ENCODE assay signal across 22 mouse cellular contexts in the genomic region with DNA sequence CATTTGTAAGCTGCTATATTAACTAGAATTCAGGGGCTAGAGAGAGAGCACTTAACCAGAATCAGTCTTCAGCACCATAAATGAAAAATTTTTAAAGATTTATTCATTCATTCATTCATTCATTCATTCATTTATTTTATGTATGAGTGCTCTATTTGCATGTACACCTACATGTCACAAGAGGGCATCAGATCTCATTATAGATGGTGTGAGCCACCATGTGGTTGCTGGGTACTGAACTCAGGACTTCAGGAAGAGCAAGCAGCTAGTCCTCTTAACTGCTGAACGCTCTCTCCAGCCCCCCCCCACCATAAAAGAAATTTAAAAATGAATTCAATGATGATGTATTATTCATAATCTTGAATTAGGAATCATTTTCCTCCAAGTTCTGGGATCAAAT. TPM values are rescaled to one million over a fixed set of nuclear protein-coding genes. Genes with fewer than 3 reads are reported as not detected.
DNase-seq lines count a peak whose midpoint lies in the region; ATAC-seq and TF ChIP-seq lines count a peak whose summit lies in the region.
"Had no signal": no experiment of that assay in that cellular context is flagged by ENCODE, and none has a peak within 500 bp of the region (broad histone marks: within the 10 kb centered on the region; RNA-seq: fewer than 3 reads in every experiment).

No protein-coding gene starts in this region.

- intact Hi-C loops in heart, adult 2 months (cut with DNase I) = no loop called here
- intact Hi-C loops in left cerebral cortex, adult 2 months (cut with DNase I) = no loop called here

- no peaks in the 10 kb centered on the region for H3K27me3 ChIP-seq in heart, adult 2 months (ENCODE audit: control insufficient read depth, insufficient read depth, low read length)
- H3K27me3 ChIP-seq in heart, embryonic 12.5 days (replicated peaks) = no peaks in the 10 kb centered on the region
- H3K27me3 ChIP-seq: embryonic facial prominence, embryonic 12.5 days; forebrain, embryonic 13.5 days; hindbrain, embryonic 13.5 days; liver, embryonic 13.5 days; lung, embryonic 15.5 days had no signal

- no peaks in the 10 kb centered on the region for H3K9me3 ChIP-seq in heart, embryonic 12.5 days (replicated peaks)
- H3K9me3 ChIP-seq: embryonic facial prominence, embryonic 12.5 days; forebrain, embryonic 13.5 days; heart, embryonic 10.5 days; hindbrain, embryonic 13.5 days; limb, embryonic 10.5 days; liver, embryonic 13.5 days; lung, embryonic 15.5 days had no signal

- no peak overlapping the region for H3K27ac ChIP-seq in heart, adult 2 months
- no peak overlapping the region for H3K27ac ChIP-seq in heart, embryonic 12.5 days (ENCODE audit: poor library complexity, severe bottlenecking)
- no peak overlapping the region for H3K27ac ChIP-seq in left cerebral cortex, adult 2 months
- H3K27ac ChIP-seq: embryonic facial prominence, embryonic 12.5 days; forebrain, embryonic 13.5 days; heart, embryonic 10.5 days; hindbrain, embryonic 13.5 days; limb, embryonic 10.5 days; liver, embryonic 13.5 days; lung, embryonic 15.5 days had no signal

- no peak for DNase-seq in heart, adult 2 months
- peak; percentile 5 for DNase-seq in retina, postnatal 1 day
- no peak for DNase-seq in retina, embryonic 14.5 days (ENCODE audit: low spot score)
- DNase-seq in induced T-regulatory cell, adult 2 months (ENCODE audit: low read depth) = peak; percentile 28
- DNase-seq in ovary, postnatal 14 days (ENCODE audit: low spot score) = no peak
- DNase-seq in layer of hippocampus, adult 9-10 months (ENCODE audit: low spot score) = no peak
- no peak for DNase-seq in left cerebral cortex, adult 2 months (ENCODE audit: extremely low spot score in 1 of 2, low spot score in 2 of 2)
- DNase-seq: adrenal gland, adult 8-10 months; cerebellum, adult 9-10 months; kidney, adult 11 months; liver, embryonic 13.5 days; lung, postnatal 4 days; thymus, postnatal 36 days had no signal

- peak; percentile 31 for TF ChIP-seq CTCF in heart, adult 2 months (IDR thresholded peaks at IDR 0.05)
- no peak; the same call in 1 of the 2 replicates for TF ChIP-seq CTCF in left cerebral cortex, adult 2 months (IDR thresholded peaks at IDR 0.05)

- TF ChIP-seq POLR2A in heart, adult 2 months (IDR thresholded peaks at IDR 0.05; ENCODE audit: insufficient read depth, low read depth, low read length) = no peak

- H3K4me3 ChIP-seq in heart, adult 2 months = no peak overlapping the region
- no peak overlapping the region for H3K4me3 ChIP-seq in heart, embryonic 12.5 days
- H3K4me3 ChIP-seq in left cerebral cortex, adult 2 months = no peak overlapping the region
- H3K4me3 ChIP-seq: embryonic facial prominence, embryonic 12.5 days; erythroblast, embryonic 14.5 days; forebrain, embryonic 13.5 days; heart, embryonic 10.5 days; hindbrain, embryonic 13.5 days; limb, embryonic 10.5 days; liver, embryonic 13.5 days; lung, embryonic 15.5 days had no signal

- TF ChIP-seq EP300 in heart, adult 2 months (IDR thresholded peaks at IDR 0.05; ENCODE audit: insufficient read depth, low read depth, low read length) = no peak

- H3K79me2 ChIP-seq in heart, adult 2 months (replicated peaks; ENCODE audit: control insufficient read depth, insufficient read depth, low read length) = peaks cover 6% of the 10 kb centered on the region

- ATAC-seq in heart, embryonic 12.5 days (ENCODE audit: insufficient number of reproducible peaks, low FRiP score) = no peak
- ATAC-seq: forebrain, embryonic 13.5 days had no signal

- H3K9ac ChIP-seq in heart, adult 2 months (ENCODE audit: low read depth, low read length) = no peak overlapping the region
- no peak overlapping the region for H3K9ac ChIP-seq in heart, embryonic 12.5 days
- H3K9ac ChIP-seq: embryonic facial prominence, embryonic 12.5 days; forebrain, embryonic 13.5 days; hindbrain, embryonic 13.5 days; liver, embryonic 13.5 days; lung, embryonic 15.5 days had no signal

- H3K4me1 ChIP-seq in heart, adult 2 months (ENCODE audit: control insufficient read depth, insufficient read depth, low read length) = no peaks in the 10 kb centered on the region
- no peaks in the 10 kb centered on the region for H3K4me1 ChIP-seq in heart, embryonic 12.5 days (replicated peaks)
- H3K4me1 ChIP-seq: embryonic facial prominence, embryonic 12.5 days; forebrain, embryonic 13.5 days; heart, embryonic 10.5 days; hindbrain, embryonic 13.5 days; limb, embryonic 10.5 days; liver, embryonic 13.5 days; lung, embryonic 15.5 days had no signal

- WGBS in heart, adult 2 months = 89% methylated on average over 1 of the region's 1 CpGs
- 88% methylated on average over 1 of the region's 1 CpGs for WGBS in heart, embryonic 12.5 days

- no peaks in the 10 kb centered on the region for H3K36me3 ChIP-seq in heart, adult 2 months (ENCODE audit: control insufficient read depth, insufficient read depth, low read length)
- H3K36me3 ChIP-seq in heart, embryonic 12.5 days = peaks cover 4% of the 10 kb centered on the region; the same call in 1 of the 2 replicates
- H3K36me3 ChIP-seq: embryonic facial prominence, embryonic 12.5 days; liver, embryonic 13.5 days; lung, embryonic 15.5 days had no signal

- no peak overlapping the region for H3K4me2 ChIP-seq in heart, embryonic 12.5 days
- H3K4me2 ChIP-seq: embryonic facial prominence, embryonic 12.5 days; forebrain, embryonic 13.5 days; hindbrain, embryonic 13.5 days; liver, embryonic 13.5 days; lung, embryonic 15.5 days; midbrain, embryonic 11.5 days had no signal

RNA-seq across cellular contexts. Expression of a gene that starts 22.4 kb away (rescaled TPM):
- total RNA-seq in heart, adult 2 months (2021) = 10 to 100 TPM; 17.7 to 18.3 TPM
- 9.8 and 18.0 TPM in 2 replicates for polyA plus RNA-seq in heart, adult 2 months (2012; rRNA removed)
- 21.5 and 23.3 TPM in 2 replicates for polyA plus RNA-seq in heart, embryonic 12.5 days (2016; fragmentation: Nextera tagmentation; extraction: Ambion mirVana)
- 10 to 100 TPM; 52.5 to 54.9 TPM for total RNA-seq in left cerebral cortex, adult 2 months (2021)

RNA-seq across cellular contexts. Expression of a gene that starts 29.3 kb away (rescaled TPM):
- total RNA-seq in heart, adult 2 months (2021) = 1 to 10 TPM; 4.5 to 5.8 TPM
- polyA plus RNA-seq in heart, adult 2 months (2012; rRNA removed) = 2.5 and 4.6 TPM in 2 replicates
- 18.4 and 20.4 TPM in 2 replicates for polyA plus RNA-seq in heart, embryonic 12.5 days (2016; fragmentation: Nextera tagmentation; extraction: Ambion mirVana)
- total RNA-seq in left cerebral cortex, adult 2 months (2021) = 10 to 100 TPM; 14.2 to 15.9 TPM

Comparison
In these comparisons a context has a peak if more than half of its experiments do, and no peak if none do; other contexts are left out.
1. DNase-seq: peak in retina, postnatal 1 day (single experiment) and induced T-regulatory cell, adult 2 months (single experiment); none in heart, adult 2 months (0 of 2), retina, embryonic 14.5 days (single experiment), ovary, postnatal 14 days (single experiment), layer of hippocampus, adult 9-10 months (single experiment) and left cerebral cortex, adult 2 months (0 of 2).